Mouse (Mus musculus) CH12.LX (cell line): ENCODE measurements around the gene Cabp1.

Source experiments
- CTCF ChIP-seq, 2 experiments: IDR thresholded peaks in 1 of 2; conservative IDR thresholded peaks in 1 of 2; 2 replicates each; pipeline ENCODE4 v1.5.1; 2011 to 2012; ENCODE audit warnings: low read depth in 2 of 2, low read length in 2 of 2, improper control_type of control experiment in 1 of 2, inconsistent platforms in 1 of 2, mild to moderate bottlenecking in 1 of 2, moderate library complexity in 1 of 2
- E2F4 ChIP-seq: IDR thresholded peaks from 2 replicates; pipeline ENCODE4 v1.6.1; 2011; ENCODE audit warnings: low read depth, low read length, improper control_type of control experiment; ENCODE audit not compliant: insufficient replicate concordance
- POLR2A ChIP-seq: IDR thresholded peaks from 2 replicates; pipeline ENCODE4 v1.6.1; 2011; ENCODE audit warnings: low read depth, mild to moderate bottlenecking, improper control_type of control experiment, low read length

GRCm38 (mm10) chr5:115212861-115213260 lies 18.7 kb upstream of the Cabp1 start:
- TF ChIP-seq CTCF (conservative IDR thresholded peaks at IDR 0.05 in 1 of 2, IDR thresholded peaks at IDR 0.05 in 1 of 2; ENCODE audit: low read depth in 2 of 2, low read length in 2 of 2) (no peak), POLR2A (no peak), E2F4 (no peak)
